Mouse (Mus musculus): ENCODE measurements around the gene Kif18b. TPM values are rescaled to one million over a fixed set of nuclear protein-coding genes. Genes with fewer than 3 reads are reported as not detected.

Gene Kif18b
- polyA plus RNA-seq, 1 experiment from 2014 or later = 13.0 TPM

DNA sequence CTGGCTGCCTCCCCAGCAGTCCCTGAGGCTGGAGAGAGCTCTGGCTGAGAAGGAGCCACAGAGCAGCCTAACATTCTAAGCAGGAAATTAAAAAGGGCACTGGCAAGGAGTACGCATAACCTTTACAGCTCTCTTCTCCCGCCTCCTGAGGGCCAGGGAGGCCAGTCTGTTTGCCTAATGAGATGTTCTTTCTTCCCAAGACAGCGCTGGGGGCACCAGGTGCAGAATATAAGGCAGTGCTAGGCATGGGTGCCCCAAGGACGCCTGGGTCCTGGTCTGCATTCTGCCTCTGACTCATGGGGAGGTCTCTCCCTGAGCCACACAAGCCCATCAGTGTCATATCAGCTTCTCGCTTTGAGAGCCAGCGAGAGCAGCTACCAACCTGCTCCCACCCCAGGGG, 3.4 kb downstream of the Kif18b start:
- Histone ChIP-seq H3K4me1 (peaks cover 38% of the 10 kb centered on the region), H3K9me3 (no peaks in the 10 kb centered on the region), H3K27me3 (replicated peaks; ENCODE audit: low read depth, poor library complexity, severe bottlenecking) (no peaks in the 10 kb centered on the region), H3K36me3 (replicated peaks) (peaks cover 50% of the 10 kb centered on the region), H3K27ac (replicated peaks) (peak overlapping the region; percentile 30; the same call in 1 of the 2 replicates), H3K4me3 (peak overlapping the region; percentile 25; the same call in 1 of the 2 replicates)
- WGBS = 86% methylated on average over 6 of the region's 6 CpGs
- DNase-seq (ENCODE audit: low spot score) = no peak

DNA sequence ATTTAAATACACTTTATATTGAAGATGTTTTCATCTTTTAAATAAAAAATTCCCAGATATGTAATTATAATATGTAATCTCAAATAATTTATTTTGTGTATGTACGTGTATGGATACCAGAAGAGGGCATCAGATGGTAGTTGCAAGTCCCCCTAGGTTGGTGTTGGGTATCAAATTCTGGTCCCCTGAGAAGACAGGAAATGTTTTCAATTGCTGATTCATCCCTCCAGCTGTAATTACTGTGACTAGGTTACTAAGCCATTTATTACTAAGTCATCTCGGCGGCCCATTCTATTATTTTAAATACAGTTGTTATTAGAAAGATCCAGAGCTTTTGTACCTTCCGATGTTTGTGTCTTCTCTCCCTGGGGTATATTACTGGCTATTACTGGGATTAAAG, 6.8 kb downstream of the Kif18b start:
- no peak overlapping the region for H3K27ac ChIP-seq (replicated peaks)
- H3K27me3 ChIP-seq (replicated peaks; ENCODE audit: low read depth, poor library complexity, severe bottlenecking) = no peaks in the 10 kb centered on the region
- WGBS = 76% methylated on average over 4 of the region's 4 CpGs
- H3K9me3 ChIP-seq = no peaks in the 10 kb centered on the region
- peaks cover 84% of the 10 kb centered on the region for H3K36me3 ChIP-seq (replicated peaks)
- H3K4me1 ChIP-seq = peaks cover 21% of the 10 kb centered on the region
- H3K4me3 ChIP-seq = no peak overlapping the region
- no peak for DNase-seq (ENCODE audit: low spot score)

DNA sequence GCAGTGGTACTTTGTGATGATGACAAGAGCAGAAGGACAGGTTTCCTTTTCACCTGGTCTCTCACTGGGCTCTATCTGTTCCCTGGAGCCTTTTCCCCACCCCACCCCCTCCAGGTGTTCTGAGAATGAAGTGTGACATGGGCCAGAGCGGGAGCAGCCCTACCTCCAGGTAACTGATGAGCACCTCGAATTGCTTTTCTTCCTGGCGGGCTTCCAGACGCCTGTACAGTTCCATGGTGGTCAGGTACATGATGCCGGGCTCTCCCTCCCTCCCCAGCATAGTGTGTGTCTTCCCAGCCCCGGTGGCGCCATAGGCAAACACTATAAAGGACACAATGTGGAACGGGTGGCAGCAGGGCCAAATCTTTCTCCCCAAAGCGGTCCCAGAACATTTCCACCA, 9.5 kb downstream of the Kif18b start:
- no peak overlapping the region for H3K4me3 ChIP-seq
- H3K27ac ChIP-seq (replicated peaks) = no peak overlapping the region
- no peak for DNase-seq (ENCODE audit: low spot score)
- H3K4me1 ChIP-seq = peaks cover 4% of the 10 kb centered on the region; the same call in 1 of the 2 replicates
- no peaks in the 10 kb centered on the region for H3K9me3 ChIP-seq
- peaks cover 83% of the 10 kb centered on the region for H3K36me3 ChIP-seq (replicated peaks)
- H3K27me3 ChIP-seq (replicated peaks; ENCODE audit: low read depth, poor library complexity, severe bottlenecking) = no peaks in the 10 kb centered on the region
- 92% methylated on average over 9 of the region's 9 CpGs for WGBS

DNA sequence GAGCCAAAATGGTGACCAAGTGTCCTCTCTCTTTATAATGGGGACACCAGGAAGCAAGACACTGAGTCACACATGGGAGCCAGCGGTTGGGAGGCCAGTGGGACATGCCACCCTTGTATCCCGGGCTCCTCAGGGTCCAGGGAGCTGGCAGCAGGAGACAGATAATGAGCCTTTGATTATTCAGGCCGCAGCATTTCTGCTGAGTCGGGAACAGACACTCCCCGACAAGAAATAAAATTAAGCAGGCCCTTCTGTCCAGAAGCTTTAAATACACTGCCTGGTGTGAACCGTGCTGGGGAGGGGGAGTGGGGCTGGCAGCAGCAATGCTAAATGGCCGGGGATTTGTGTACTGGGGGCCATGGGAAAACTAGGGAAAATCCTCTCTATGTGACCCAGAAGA, 13.5 kb downstream of the Kif18b start:
- DNase-seq (ENCODE audit: low spot score) = no peak
- H3K4me1 ChIP-seq = no peaks in the 10 kb centered on the region
- peaks cover 99% of the 10 kb centered on the region for H3K36me3 ChIP-seq (replicated peaks)
- 86% methylated on average over 7 of the region's 7 CpGs for WGBS
- no peaks in the 10 kb centered on the region for H3K9me3 ChIP-seq
- H3K27me3 ChIP-seq (replicated peaks; ENCODE audit: low read depth, poor library complexity, severe bottlenecking) = no peaks in the 10 kb centered on the region
- H3K4me3 ChIP-seq = no peak overlapping the region
- no peak overlapping the region for H3K27ac ChIP-seq (replicated peaks)

DNA sequence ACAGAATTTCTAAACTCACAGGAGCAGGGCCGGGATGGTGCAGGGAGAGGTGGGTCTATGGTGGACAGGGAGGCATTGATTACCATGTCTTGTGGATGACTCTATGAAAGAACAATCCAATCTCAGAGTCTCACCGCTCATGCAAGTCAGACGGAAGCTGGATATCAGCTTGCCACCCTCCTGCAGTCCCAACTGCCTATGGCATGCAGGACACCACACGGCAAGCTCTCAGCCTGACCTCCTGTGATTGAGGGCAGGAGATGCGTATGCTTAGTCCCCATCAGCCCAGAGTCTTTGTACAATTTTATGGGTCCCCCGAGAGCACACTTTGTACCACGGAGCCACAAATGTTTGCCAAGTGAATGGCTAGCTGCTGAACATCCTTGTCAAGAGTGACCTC, 21.3 kb downstream of the Kif18b start:
- peaks cover 9% of the 10 kb centered on the region; the same call in 1 of the 2 replicates for H3K27me3 ChIP-seq (replicated peaks; ENCODE audit: low read depth, poor library complexity, severe bottlenecking)
- peaks cover 16% of the 10 kb centered on the region for H3K4me1 ChIP-seq
- H3K36me3 ChIP-seq (replicated peaks) = peaks cover 46% of the 10 kb centered on the region
- H3K27ac ChIP-seq (replicated peaks) = no peak overlapping the region
- no peaks in the 10 kb centered on the region for H3K9me3 ChIP-seq
- 82% methylated on average over 7 of the region's 7 CpGs for WGBS
- no peak for DNase-seq (ENCODE audit: low spot score)
- no peak overlapping the region for H3K4me3 ChIP-seq

DNA sequence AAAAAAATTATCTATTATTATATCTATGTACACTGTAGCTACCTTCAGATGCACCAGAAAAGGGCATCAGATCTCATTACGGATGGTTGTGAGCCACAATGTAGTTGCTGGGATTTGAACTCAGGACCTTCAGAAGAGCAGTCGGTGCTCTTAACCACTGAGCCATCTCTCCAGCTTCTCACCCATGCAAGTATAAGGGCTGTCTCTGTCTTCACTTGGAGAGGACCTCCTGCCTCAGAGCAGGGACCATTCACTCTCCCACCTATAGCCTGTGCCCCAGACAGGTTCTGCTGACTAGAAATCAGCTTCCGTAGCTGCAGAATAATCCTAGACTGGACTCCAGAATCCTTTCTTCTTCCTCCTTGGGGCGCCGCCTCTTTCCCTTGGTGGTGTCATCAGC, 22.8 kb downstream of the Kif18b start:
- no peak for DNase-seq (ENCODE audit: low spot score)
- no peak overlapping the region for H3K27ac ChIP-seq (replicated peaks)

DNA sequence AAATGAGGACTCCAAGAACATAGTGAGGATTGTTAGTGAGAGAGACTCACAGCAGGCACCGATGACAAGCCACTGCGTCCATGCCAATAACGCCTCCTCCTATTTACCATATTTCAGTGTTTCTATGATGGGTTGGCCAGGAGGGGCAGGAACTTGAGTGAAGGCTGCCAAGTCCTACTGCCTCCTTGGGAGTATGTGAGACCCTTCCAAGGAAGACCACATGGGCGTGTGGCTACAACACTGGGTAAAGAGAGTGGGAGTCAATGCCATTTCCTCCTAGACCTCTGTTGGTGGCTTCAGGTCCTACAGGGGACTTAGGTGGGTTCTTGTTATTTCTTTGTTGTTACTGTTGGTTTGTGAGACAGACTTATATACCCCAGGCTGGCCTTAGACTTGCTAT, 23.7 kb downstream of the Kif18b start:
- Histone ChIP-seq H3K27ac (replicated peaks) (no peak overlapping the region), H3K9me3 (no peaks in the 10 kb centered on the region), H3K36me3 (replicated peaks) (peaks cover 22% of the 10 kb centered on the region), H3K4me1 (peaks cover 41% of the 10 kb centered on the region), H3K4me3 (no peak overlapping the region), H3K27me3 (replicated peaks; ENCODE audit: low read depth, poor library complexity, severe bottlenecking) (peaks cover 25% of the 10 kb centered on the region)
- 71% methylated on average over 4 of the region's 4 CpGs for WGBS
- no peak for DNase-seq (ENCODE audit: low spot score)

More for the DNA sequence above, 22.8 kb downstream of the Kif18b start:
- peaks cover 31% of the 10 kb centered on the region for H3K36me3 ChIP-seq (replicated peaks)
- peaks cover 32% of the 10 kb centered on the region for H3K4me1 ChIP-seq
- H3K4me3 ChIP-seq = no peak overlapping the region
- H3K27me3 ChIP-seq (replicated peaks; ENCODE audit: low read depth, poor library complexity, severe bottlenecking) = peaks cover 16% of the 10 kb centered on the region
- 84% methylated on average over 5 of the region's 5 CpGs for WGBS
- no peaks in the 10 kb centered on the region for H3K9me3 ChIP-seq

DNA sequence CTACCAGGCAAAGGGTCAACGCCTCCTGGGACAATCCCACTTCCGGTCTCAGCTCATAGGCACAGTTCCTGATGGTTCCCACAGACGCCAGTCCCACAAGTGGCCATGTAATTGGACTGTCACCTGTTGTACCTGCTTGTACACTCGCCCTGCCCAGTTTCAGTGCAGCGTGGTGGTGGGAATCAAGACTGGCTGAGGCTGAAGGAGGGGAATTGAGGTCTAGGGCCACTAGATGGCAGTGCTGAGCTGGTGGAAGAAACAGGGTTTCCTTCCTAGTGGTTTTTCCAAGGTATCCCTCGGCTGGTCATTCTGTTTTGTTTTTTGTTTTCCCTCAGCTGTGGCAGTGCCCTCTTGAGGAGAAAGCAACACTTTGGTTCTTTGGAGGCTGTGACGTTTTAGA, 24.2 kb downstream of the Kif18b start, which contains the start of gene Gfap:
Gfap (minus strand) TSS at position 150 of the 400 bp plus-strand sequence.
- H3K36me3 ChIP-seq (replicated peaks) = peaks cover 18% of the 10 kb centered on the region
- 17% methylated on average over 7 of the region's 7 CpGs for WGBS

DNA sequence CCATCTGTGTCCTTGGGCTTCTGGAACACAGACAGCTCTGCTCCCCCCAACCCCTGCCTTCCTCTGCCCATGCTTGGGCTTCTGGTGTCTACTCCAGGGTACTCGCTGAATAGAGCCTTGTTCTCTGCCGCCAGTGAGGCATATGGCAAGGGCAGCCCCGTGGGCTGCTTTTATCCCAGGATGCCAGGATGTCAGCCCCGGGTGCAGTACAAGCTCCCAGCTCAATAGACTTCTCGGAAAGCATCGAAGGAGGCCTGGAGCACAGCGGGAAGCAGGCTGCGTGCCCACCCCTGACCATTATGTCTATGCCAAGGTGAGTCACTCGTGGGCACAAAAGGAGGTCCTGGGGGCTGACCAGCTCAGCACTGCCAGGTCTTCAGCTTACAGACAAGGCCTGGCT, 26.5 kb downstream of the Kif18b start:
- WGBS = 73% methylated on average over 9 of the region's 9 CpGs
- Histone ChIP-seq H3K4me1 (peaks cover 39% of the 10 kb centered on the region), H3K9me3 (no peaks in the 10 kb centered on the region), H3K27me3 (replicated peaks; ENCODE audit: low read depth, poor library complexity, severe bottlenecking) (peaks cover 53% of the 10 kb centered on the region), H3K27ac (replicated peaks) (peak overlapping the region; percentile 54; the same call in 1 of the 2 replicates), H3K4me3 (0 out of 2 replicates have a peak overlapping the region, but pooled peaks have one; percentile 5), H3K36me3 (replicated peaks) (no peaks in the 10 kb centered on the region)
- DNase-seq (ENCODE audit: low spot score) = no peak

More for the DNA sequence above, 24.2 kb downstream of the Kif18b start, which contains the start of gene Gfap:
- peak; percentile 85 for DNase-seq (ENCODE audit: low spot score)
- Histone ChIP-seq H3K27ac (replicated peaks) (no peak within 1 kb of the TSS), H3K4me3 (no peak within 1 kb of the TSS), H3K4me1 (peaks cover 42% of the 10 kb centered on the region), H3K9me3 (no peaks in the 10 kb centered on the region), H3K27me3 (replicated peaks; ENCODE audit: low read depth, poor library complexity, severe bottlenecking) (peaks cover 30% of the 10 kb centered on the region)

DNA sequence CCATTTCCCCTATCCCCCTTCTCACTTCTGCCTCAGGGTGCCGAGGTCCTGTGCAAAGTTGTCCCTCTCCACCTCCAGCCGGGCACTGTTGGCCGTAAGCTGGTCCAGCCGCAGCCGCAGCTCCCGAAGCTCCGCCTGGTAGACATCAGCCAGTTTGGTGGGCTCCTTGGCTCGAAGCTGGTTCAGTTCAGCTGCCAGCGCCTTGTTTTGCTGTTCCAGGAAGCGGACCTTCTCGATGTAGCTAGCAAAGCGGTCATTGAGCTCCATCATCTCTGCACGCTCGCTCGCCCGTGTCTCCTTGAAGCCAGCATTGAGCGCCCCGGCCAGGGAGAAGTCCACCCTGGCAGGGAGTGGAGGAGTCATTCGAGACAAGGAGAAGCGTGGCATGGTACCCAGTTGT, 28.3 kb downstream of the Kif18b start:
- H3K36me3 ChIP-seq (replicated peaks) = no peaks in the 10 kb centered on the region
- 0 out of 2 replicates have a peak overlapping the region, but pooled peaks have one; percentile 10 for H3K27ac ChIP-seq (replicated peaks)
- no peak overlapping the region for H3K4me3 ChIP-seq
- DNase-seq (ENCODE audit: low spot score) = no peak
- H3K4me1 ChIP-seq = peaks cover 45% of the 10 kb centered on the region
- H3K27me3 ChIP-seq (replicated peaks; ENCODE audit: low read depth, poor library complexity, severe bottlenecking) = peaks cover 71% of the 10 kb centered on the region
- 77% methylated on average over 20 of the region's 20 CpGs for WGBS
- H3K9me3 ChIP-seq = no peaks in the 10 kb centered on the region

DNA sequence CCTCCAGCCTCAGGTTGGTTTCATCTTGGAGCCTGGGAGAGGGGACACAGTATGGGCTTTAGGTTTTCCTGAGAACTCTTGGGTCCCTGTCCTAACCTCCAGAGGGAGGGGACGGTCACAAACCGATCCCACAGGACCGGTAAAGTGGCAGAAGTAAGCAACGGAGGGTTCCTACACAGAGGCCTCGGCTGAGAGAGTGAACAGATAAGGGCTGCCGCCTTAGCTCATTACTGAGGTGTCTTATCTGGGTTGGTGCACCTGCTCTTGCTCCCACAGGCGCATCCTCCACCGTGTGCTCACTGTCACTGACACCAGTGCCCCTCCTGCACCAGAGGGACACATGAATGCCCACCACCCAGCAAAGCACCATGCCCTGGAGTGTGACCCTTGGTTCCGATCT, 29.1 kb downstream of the Kif18b start:
- Histone ChIP-seq H3K4me1 (peaks cover 40% of the 10 kb centered on the region), H3K4me3 (no peak overlapping the region), H3K27me3 (replicated peaks; ENCODE audit: low read depth, poor library complexity, severe bottlenecking) (peaks cover 80% of the 10 kb centered on the region), H3K36me3 (replicated peaks) (no peaks in the 10 kb centered on the region), H3K9me3 (no peaks in the 10 kb centered on the region), H3K27ac (replicated peaks) (no peak overlapping the region)
- WGBS = 80% methylated on average over 9 of the region's 9 CpGs
- no peak for DNase-seq (ENCODE audit: low spot score)

DNA sequence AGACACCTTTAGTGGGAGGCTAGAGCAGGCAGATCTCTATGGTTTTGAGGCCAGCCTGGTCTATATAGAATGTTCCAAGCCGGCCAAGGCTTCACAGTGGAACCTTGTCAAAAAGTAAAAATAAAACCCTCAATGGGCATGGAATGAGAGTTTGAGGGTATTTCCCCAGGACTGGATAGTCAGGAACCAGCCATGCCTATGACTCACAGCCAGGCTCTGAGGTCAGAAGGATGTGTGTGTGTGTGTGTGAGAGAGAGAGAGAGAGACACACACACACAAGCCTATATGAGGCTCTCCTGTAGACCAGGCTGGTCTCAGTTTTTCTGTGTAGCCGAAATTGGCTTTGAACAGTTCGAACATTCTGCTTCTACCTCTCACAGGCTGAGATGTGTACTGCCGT, 30.2 kb downstream of the Kif18b start:
- no peak overlapping the region for H3K4me3 ChIP-seq
- no peaks in the 10 kb centered on the region for H3K9me3 ChIP-seq
- no peak for DNase-seq (ENCODE audit: low spot score)
- peaks cover 83% of the 10 kb centered on the region for H3K27me3 ChIP-seq (replicated peaks; ENCODE audit: low read depth, poor library complexity, severe bottlenecking)
- 89% methylated on average over 4 of the region's 4 CpGs for WGBS
- H3K36me3 ChIP-seq (replicated peaks) = no peaks in the 10 kb centered on the region
- H3K4me1 ChIP-seq = peaks cover 36% of the 10 kb centered on the region
- H3K27ac ChIP-seq (replicated peaks) = no peak overlapping the region

DNA sequence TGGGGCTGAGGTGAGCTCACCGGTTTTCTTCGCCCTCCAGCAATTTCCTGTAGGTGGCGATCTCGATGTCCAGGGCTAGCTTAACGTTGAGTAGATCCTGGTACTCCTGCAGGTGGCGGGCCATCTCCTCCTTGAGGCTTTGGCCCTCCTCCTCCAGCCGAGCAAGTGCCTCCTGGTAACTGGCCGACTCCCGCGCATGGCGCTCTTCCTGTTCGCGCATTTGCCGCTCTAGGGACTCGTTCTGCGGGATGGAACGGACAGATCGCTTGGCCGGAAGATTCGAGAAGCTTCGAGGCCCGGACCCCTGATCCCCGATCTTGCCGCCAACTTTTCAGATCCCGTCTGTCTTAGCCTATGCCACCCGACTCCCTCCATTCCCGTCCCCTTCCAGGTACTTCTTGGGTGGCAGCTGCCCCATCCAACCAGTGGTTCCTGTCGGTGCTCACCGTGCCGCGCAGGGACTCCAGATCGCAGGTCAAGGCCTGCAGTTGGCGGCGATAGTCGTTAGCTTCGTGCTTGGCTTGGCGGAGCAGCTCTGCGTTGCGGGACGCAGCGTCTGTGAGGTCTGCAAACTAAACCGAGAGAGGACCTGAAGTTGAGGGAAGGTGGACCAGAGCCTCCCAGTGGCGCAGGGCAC, 31.8 kb downstream of the Kif18b start:
- 3% methylated on average over 43 of the region's 43 CpGs for WGBS
- peak; percentile 84 for DNase-seq (ENCODE audit: low spot score)
- Histone ChIP-seq H3K27me3 (replicated peaks; ENCODE audit: low read depth, poor library complexity, severe bottlenecking) (peaks cover 76% of the 10 kb centered on the region), H3K4me1 (peaks cover 33% of the 10 kb centered on the region), H3K27ac (replicated peaks) (peak overlapping the region; percentile 72), H3K36me3 (replicated peaks) (no peaks in the 10 kb centered on the region), H3K4me3 (peak overlapping the region; percentile 55), H3K9me3 (no peaks in the 10 kb centered on the region)
